ENCODE assay signal across 8 mouse cellular contexts in genomic region chr9:87015288-87015937, GRCm38 (mm10). TPM values are rescaled to one million over a fixed set of nuclear protein-coding genes. Genes with fewer than 3 reads are reported as not detected.
DNase-seq lines count a peak whose midpoint lies in the region; ATAC-seq lines count a peak whose summit lies in the region.

Gene Ripply2 (plus strand): TSS chr9:87015537.

- H3K4me1 ChIP-seq in heart, embryonic 10.5 days = peaks cover 6% of the 10 kb centered on the region; the same call in 1 of the 2 replicates
- peaks cover 7% of the 10 kb centered on the region; the same call in 1 of the 2 replicates for H3K4me1 ChIP-seq in embryonic facial prominence, embryonic 15.5 days
- H3K4me1 ChIP-seq in intestine, embryonic 15.5 days (replicated peaks) = peaks cover 8% of the 10 kb centered on the region; the same call in 1 of the 2 replicates
- H3K4me1 ChIP-seq in liver, embryonic 15.5 days (replicated peaks) = 0 out of 2 replicates have a peak, but pooled peaks cover 8% of the 10 kb centered on the region

- no peak for ATAC-seq in embryonic facial prominence, embryonic 15.5 days (ENCODE audit: insufficient number of reproducible peaks, low FRiP score, low TSS enrichment, low read depth)
- peak; percentile 39; the same call in 1 of the 2 replicates for ATAC-seq in intestine, embryonic 15.5 days
- no peak for ATAC-seq in liver, embryonic 15.5 days (ENCODE audit: insufficient read depth)

- H3K36me3 ChIP-seq in heart, embryonic 10.5 days = no peaks in the 10 kb centered on the region
- H3K36me3 ChIP-seq in embryonic facial prominence, embryonic 15.5 days = no peaks in the 10 kb centered on the region
- no peaks in the 10 kb centered on the region for H3K36me3 ChIP-seq in intestine, embryonic 15.5 days
- H3K36me3 ChIP-seq in liver, embryonic 15.5 days (replicated peaks) = no peaks in the 10 kb centered on the region

- no peak for DNase-seq in heart, embryonic 10.5 days (ENCODE audit: low spot score)
- DNase-seq in heart, adult 9 months (ENCODE audit: low spot score in 2 of 2) = no peak
- peak; percentile 19 to 36 for DNase-seq in adrenal gland, postnatal 36 days
- DNase-seq in right cerebral cortex, postnatal 36 days (ENCODE audit: low spot score in 2 of 2) = peak; percentile 22 to 54
- DNase-seq in lung, postnatal 10 days = no peak

- no peak within 1 kb of the TSS for H3K9ac ChIP-seq in embryonic facial prominence, embryonic 15.5 days
- 0 out of 2 replicates have a peak within 1 kb of the TSS, but pooled peaks have one; percentile 23 for H3K9ac ChIP-seq in intestine, embryonic 15.5 days
- no peak within 1 kb of the TSS for H3K9ac ChIP-seq in liver, embryonic 15.5 days

- peaks cover 49% of the 10 kb centered on the region for H3K27me3 ChIP-seq in heart, embryonic 10.5 days (ENCODE audit: insufficient read depth, poor library complexity, severe bottlenecking)
- H3K27me3 ChIP-seq in embryonic facial prominence, embryonic 15.5 days = peaks cover 60% of the 10 kb centered on the region
- H3K27me3 ChIP-seq in intestine, embryonic 15.5 days (replicated peaks) = peaks cover 27% of the 10 kb centered on the region
- peaks cover 58% of the 10 kb centered on the region for H3K27me3 ChIP-seq in liver, embryonic 15.5 days

- H3K4me3 ChIP-seq in heart, embryonic 10.5 days = peak within 1 kb of the TSS; percentile 69
- H3K4me3 ChIP-seq in embryonic facial prominence, embryonic 15.5 days (replicated peaks) = peak within 1 kb of the TSS; percentile 45
- peak within 1 kb of the TSS; percentile 42 for H3K4me3 ChIP-seq in intestine, embryonic 15.5 days (replicated peaks)
- H3K4me3 ChIP-seq in liver, embryonic 15.5 days (replicated peaks) = peak within 1 kb of the TSS; percentile 23

- no peaks in the 10 kb centered on the region for H3K9me3 ChIP-seq in heart, embryonic 10.5 days
- no peaks in the 10 kb centered on the region for H3K9me3 ChIP-seq in embryonic facial prominence, embryonic 15.5 days (replicated peaks)
- H3K9me3 ChIP-seq in intestine, embryonic 15.5 days = no peaks in the 10 kb centered on the region
- no peaks in the 10 kb centered on the region for H3K9me3 ChIP-seq in liver, embryonic 15.5 days (replicated peaks)

- WGBS in heart, embryonic 10.5 days = under 1% methylated on average over 71 of the region's 71 CpGs
- 1% methylated on average over 71 of the region's 71 CpGs for WGBS in embryonic facial prominence, embryonic 15.5 days
- WGBS in intestine, embryonic 15.5 days = under 1% methylated on average over 71 of the region's 71 CpGs
- 1% methylated on average over 70 of the region's 71 CpGs for WGBS in liver, embryonic 15.5 days (ENCODE audit: insufficient replicate concordance)

- H3K27ac ChIP-seq in heart, embryonic 10.5 days = peak within 1 kb of the TSS; percentile 8; the same call in 1 of the 2 replicates
- no peak within 1 kb of the TSS for H3K27ac ChIP-seq in embryonic facial prominence, embryonic 15.5 days (replicated peaks)
- H3K27ac ChIP-seq in intestine, embryonic 15.5 days = no peak within 1 kb of the TSS
- no peak within 1 kb of the TSS for H3K27ac ChIP-seq in liver, embryonic 15.5 days (replicated peaks)

- peak within 1 kb of the TSS; percentile 79 for H3K4me2 ChIP-seq in embryonic facial prominence, embryonic 15.5 days (replicated peaks)
- H3K4me2 ChIP-seq in intestine, embryonic 15.5 days (replicated peaks) = peak within 1 kb of the TSS; percentile 82
- peak within 1 kb of the TSS; percentile 54 for H3K4me2 ChIP-seq in liver, embryonic 15.5 days

RNA-seq across cellular contexts. Expression of gene Ripply2, which starts in this region (rescaled TPM):
- 0.29 and 0.32 TPM in 2 replicates for polyA plus RNA-seq in heart, embryonic 10.5 days (2016; fragmentation: Nextera tagmentation; extraction: Ambion mirVana)
- 1 to 10 TPM in 1 of 2 experiments, under 1 TPM in 1; 0.73 to 1.3 TPM for total RNA-seq in adrenal gland, postnatal 36 days (2021)
- not detected in 2 replicates for polyA plus RNA-seq in embryonic facial prominence, embryonic 15.5 days (2015; fragmentation: Nextera tagmentation; extraction: Ambion mirVana)
- polyA plus RNA-seq in intestine, embryonic 15.5 days (2015; fragmentation: Nextera tagmentation; extraction: Ambion mirVana) = 0.33 and 0.35 TPM in 2 replicates
- not detected in 2 replicates for polyA plus RNA-seq in liver, embryonic 15.5 days (2015; fragmentation: Nextera tagmentation; extraction: Ambion mirVana)

Comparison
In these comparisons a context has a peak if more than half of its experiments do, and no peak if none do; other contexts are left out.
1. Peak in ATAC-seq, H3K4me3 ChIP-seq, H3K9ac ChIP-seq and H3K4me2 ChIP-seq in intestine, embryonic 15.5 days; RNA of the gene not detected or under 1 TPM.
2. DNase-seq: peak in adrenal gland, postnatal 36 days (2 of 2) and right cerebral cortex, postnatal 36 days (2 of 2); none in heart, embryonic 10.5 days (single experiment), heart, adult 9 months (0 of 2) and lung, postnatal 10 days (single experiment).
3. Peak in every context shown above with its lines, with median percentiles within 50 percentile points of each other: H3K4me3 ChIP-seq and H3K4me2 ChIP-seq.